Mouse (Mus musculus) adrenal gland, adult 10 weeks (tissue): ENCODE results near the gene Tnf. TPM values are rescaled to one million over a fixed set of nuclear protein-coding genes. Genes with fewer than 3 reads are reported as not detected.

Source experiments
- polyA plus RNA-seq: library from polyadenylated mRNA; stranded (reverse); fragments of 350-450 nt; fragmentation: Illumina TruSeq; extraction: RNeasy Lipid Tissue Mini Kit (QIAGEN cat#74804); gene quantifications from one replicate; pipeline ENCODE4 v1.2.3, GENCODE M21; 2014; ENCODE audit warnings: low read depth, low replicate concordance

Gene Tnf
- not detected for polyA plus RNA-seq

GRCm38 (mm10) chr17:35201787-35202186, at the start of gene Tnf:
TSS of gene Tnf (minus strand) at chr17:35202007.

GRCm38 (mm10) chr17:35241305-35242014, 39.7 kb upstream of the Tnf start, which contains the start of gene Ddx39b:
TSS of gene Ddx39b (plus strand) at chr17:35241746.

GRCm38 (mm10) chr17:35235614-35236389, 34.0 kb upstream of the Tnf start, which contains the start of gene Nfkbil1:
TSS of gene Nfkbil1 (minus strand) at chr17:35235792.

GRCm38 (mm10) chr17:35233114-35233980, 31.5 kb upstream of the Tnf start, which contains the start of gene Atp6v1g2:
TSS of gene Atp6v1g2 (plus strand) at chr17:35233660.

GRCm38 (mm10) chr17:35220156-35220952, 18.5 kb upstream of the Tnf start, which contains the start of gene Gm16181:
TSS of gene Gm16181 (plus strand) at chr17:35220834.

GRCm38 (mm10) chr17:35204494-35205379, 2.9 kb upstream of the Tnf start, which contains the start of gene Lta:
TSS of gene Lta (minus strand) at chr17:35205351.

GRCm38 (mm10) chr17:35193881-35194843, 7.6 kb downstream of the Tnf start, which contains the start of gene Ltb:
TSS of gene Ltb (plus strand) at chr17:35194439.

GRCm38 (mm10) chr17:35187959-35188610, 13.7 kb downstream of the Tnf start, which contains the start of gene Lst1:
TSS of gene Lst1 (minus strand) at chr17:35188439.

GRCm38 (mm10) chr17:35175968-35176367, 25.8 kb downstream of the Tnf start, which contains the start of gene Aif1:
TSS of gene Aif1 (minus strand) at chr17:35176068.

GRCm38 (mm10) chr17:35164568-35165450, 37.0 kb downstream of the Tnf start, which contains the start of gene Prrc2a:
TSS of gene Prrc2a (minus strand) at chr17:35164897.

Other genes with a start within 250 kb of the Tnf start
- gene Hspa1b, start 242.8 kb downstream of the Tnf start, polyA plus RNA-seq = 46.5 TPM
- gene Gm20481, start 232.1 kb downstream of the Tnf start, polyA plus RNA-seq = not detected
- 23.9 TPM for gene Hspa1a, start 229.9 kb downstream of the Tnf start, polyA plus RNA-seq
- gene Hspa1l, start 229.3 kb downstream of the Tnf start, polyA plus RNA-seq = not detected
- 9.4 TPM for gene Lsm2, start 220.1 kb downstream of the Tnf start, polyA plus RNA-seq
- 10.7 TPM for gene Vars, start 201.0 kb downstream of the Tnf start, polyA plus RNA-seq
- gene Vwa7, start 185.4 kb downstream of the Tnf start, polyA plus RNA-seq = not detected
- not detected for gene Sapcd1, start 174.0 kb downstream of the Tnf start, polyA plus RNA-seq
- gene Msh5, start 155.3 kb downstream of the Tnf start, polyA plus RNA-seq = not detected
- 23.6 TPM for gene Clic1, start 152.0 kb downstream of the Tnf start, polyA plus RNA-seq
- not detected for gene Ddah2, start 143.0 kb downstream of the Tnf start, polyA plus RNA-seq
- gene Ly6g6c, start 136.6 kb downstream of the Tnf start, polyA plus RNA-seq = not detected
- not detected for gene Mpig6b, start 135.8 kb downstream of the Tnf start, polyA plus RNA-seq
- not detected for gene Ly6g6e, start 125.1 kb downstream of the Tnf start, polyA plus RNA-seq
- gene Ly6g6d, start 123.9 kb downstream of the Tnf start, polyA plus RNA-seq = not detected
- not detected for gene Ly6g6f, start 116.4 kb downstream of the Tnf start, polyA plus RNA-seq
- gene Abhd16a, start 112.7 kb downstream of the Tnf start, polyA plus RNA-seq = 4.8 TPM
- gene Ly6g5c, start 93.7 kb downstream of the Tnf start, polyA plus RNA-seq = not detected
- not detected for gene Ly6g5b, start 86.6 kb downstream of the Tnf start, polyA plus RNA-seq
- 1.4 TPM for gene Gpank1, start 80.6 kb downstream of the Tnf start, polyA plus RNA-seq
- 163 TPM for gene Csnk2b, start 80.0 kb downstream of the Tnf start, polyA plus RNA-seq
- gene D17H6S53E, start 75.6 kb downstream of the Tnf start, polyA plus RNA-seq = 1.3 TPM
- gene Apom, start 70.0 kb downstream of the Tnf start, polyA plus RNA-seq = not detected
- 11.5 TPM for gene Bag6, start 66.8 kb downstream of the Tnf start, polyA plus RNA-seq
- gene Prrc2a, start 37.1 kb downstream of the Tnf start, polyA plus RNA-seq = 7.2 TPM
- 8.7 TPM for gene Aif1, start 25.9 kb downstream of the Tnf start, polyA plus RNA-seq
- not detected for gene Lst1, start 13.6 kb downstream of the Tnf start, polyA plus RNA-seq
- gene Ltb, start 7.6 kb downstream of the Tnf start, polyA plus RNA-seq = not detected
- gene Lta, start 3.3 kb upstream of the Tnf start, polyA plus RNA-seq = not detected
- not detected for gene Gm16181, start 18.8 kb upstream of the Tnf start, polyA plus RNA-seq
- 5.0 TPM for gene Atp6v1g2, start 31.7 kb upstream of the Tnf start, polyA plus RNA-seq
- gene Nfkbil1, start 33.8 kb upstream of the Tnf start, polyA plus RNA-seq = not detected
- 11.1 TPM for gene Ddx39b, start 39.7 kb upstream of the Tnf start, polyA plus RNA-seq
- gene H2-D1, start 60.7 kb upstream of the Tnf start, polyA plus RNA-seq = 42.0 TPM
- gene H2-Q1, start 118.4 kb upstream of the Tnf start, polyA plus RNA-seq = not detected
- 2.0 TPM for gene H2-Q2, start 140.2 kb upstream of the Tnf start, polyA plus RNA-seq
- 19.9 TPM for gene H2-Q4, start 177.6 kb upstream of the Tnf start, polyA plus RNA-seq
- 3.8 TPM for gene H2-Q6, start 222.8 kb upstream of the Tnf start, polyA plus RNA-seq
- 3.2 TPM for gene H2-Q7, start 237.1 kb upstream of the Tnf start, polyA plus RNA-seq